Mouse (Mus musculus) CH12.LX (cell line): ENCODE data around the gene Olfr1282. TPM values are rescaled to one million over a fixed set of nuclear protein-coding genes. Genes with fewer than 3 reads are reported as not detected.

ENCODE experiments used
- DNase-seq: peaks from one replicate; pipeline ENCODE4 v3.0.0-alpha.2; 2013; ENCODE audit errors: extremely low read depth
- H3K27ac ChIP-seq: 2 replicates; pipeline ENCODE4 v1.5.1; 2012; ENCODE audit warnings: low read depth, mild to moderate bottlenecking, control low read depth, moderate library complexity; ENCODE audit not compliant: insufficient read depth
- H3K27me3 ChIP-seq: replicated peaks from 2 replicates; pipeline ENCODE3; 2012; ENCODE audit warnings: inconsistent platforms
- H3K36me3 ChIP-seq, 2 experiments: replicated peaks in 1 of 2; 2 replicates each; pipeline versions ENCODE3 to v1.6.1; 2012; ENCODE audit warnings: inconsistent platforms in 1 of 2, low read length in 1 of 2, mild to moderate bottlenecking in 1 of 2, mixed read lengths in 1 of 2, moderate library complexity in 1 of 2; ENCODE audit not compliant: control insufficient read depth in 1 of 2, insufficient read depth in 1 of 2
- H3K4me1 ChIP-seq, 2 experiments: 2 replicates each; pipeline ENCODE4 v1.6.1; 2012; ENCODE audit warnings: inconsistent platforms in 1 of 2, moderate library complexity in 1 of 2; ENCODE audit not compliant: insufficient read depth in 2 of 2, control insufficient read depth in 1 of 2
- H3K4me2 ChIP-seq: 2 replicates; pipeline ENCODE4 v1.6.1; 2012; ENCODE audit warnings: low read depth, mild to moderate bottlenecking, control low read depth; ENCODE audit not compliant: poor library complexity, insufficient read depth, severe bottlenecking
- H3K4me3 ChIP-seq, 3 experiments: fragments of 150-350 bp in 1 of 3; sonication (generic) in 1 of 3; replicated peaks in 1 of 3; 2 replicates each; pipeline versions ENCODE3 to v1.5.1; 2011 to 2012; ENCODE audit warnings: low read depth in 2 of 3, low read length in 2 of 3, mild to moderate bottlenecking in 2 of 3, moderate library complexity in 2 of 3, control low read depth in 1 of 3, improper control_type of control experiment in 1 of 3, inconsistent platforms in 1 of 3, mixed read lengths in 1 of 3; ENCODE audit not compliant: poor library complexity in 1 of 3
- H3K79me2 ChIP-seq: replicated peaks from 2 replicates; pipeline ENCODE4 v1.6.1; 2012; ENCODE audit warnings: mild to moderate bottlenecking, moderate library complexity; ENCODE audit not compliant: control insufficient read depth, poor library complexity, insufficient read depth, severe bottlenecking; ENCODE audit errors: extremely low read depth
- H3K9ac ChIP-seq: 2 replicates; pipeline ENCODE4 v1.6.1; 2012; ENCODE audit warnings: low read depth, mild to moderate bottlenecking, control low read depth, moderate library complexity; ENCODE audit not compliant: insufficient read depth
- H3K9me3 ChIP-seq: replicated peaks from 2 replicates; pipeline ENCODE3; 2012; ENCODE audit warnings: low read length, inconsistent platforms, mixed read lengths
- CHD1 ChIP-seq: IDR thresholded peaks from 2 replicates; pipeline ENCODE4 v1.6.1; 2012; ENCODE audit warnings: low read depth, low read length, improper control_type of control experiment, inconsistent platforms
- E2F4 ChIP-seq: IDR thresholded peaks from 2 replicates; pipeline ENCODE4 v1.6.1; 2011; ENCODE audit warnings: low read depth, low read length, improper control_type of control experiment; ENCODE audit not compliant: insufficient replicate concordance
- ELF1 ChIP-seq: IDR thresholded peaks from 2 replicates; pipeline ENCODE4 v1.6.1; 2014; ENCODE audit warnings: low read depth, mild to moderate bottlenecking, inconsistent platforms, low read length, improper control_type of control experiment
- EP300 ChIP-seq: IDR thresholded peaks from 2 replicates; pipeline ENCODE4 v1.6.1; 2011; ENCODE audit warnings: low read length, improper control_type of control experiment
- ETS1 ChIP-seq: conservative IDR thresholded peaks from 2 replicates; pipeline ENCODE4 v1.6.1; 2012; ENCODE audit warnings: low read depth, mild to moderate bottlenecking, inconsistent platforms, low read length, improper control_type of control experiment, moderate library complexity
- HCFC1 ChIP-seq: IDR thresholded peaks from 2 replicates; pipeline ENCODE4 v1.6.1; 2012; ENCODE audit warnings: low read depth, mild to moderate bottlenecking, inconsistent platforms, low read length, improper control_type of control experiment
- IRF4 ChIP-seq: IDR thresholded peaks from 2 replicates; pipeline ENCODE4 v1.6.1; 2014; ENCODE audit warnings: low read depth, mild to moderate bottlenecking, inconsistent platforms, low read length, improper control_type of control experiment
- JUND ChIP-seq: conservative IDR thresholded peaks from 2 replicates; pipeline ENCODE4 v1.6.1; 2011; ENCODE audit warnings: low read depth, low read length, improper control_type of control experiment
- MAFK ChIP-seq: IDR thresholded peaks from 2 replicates; pipeline ENCODE4 v1.6.1; 2011; ENCODE audit warnings: low read length, improper control_type of control experiment; ENCODE audit not compliant: insufficient replicate concordance
- MAZ ChIP-seq: IDR thresholded peaks from 2 replicates; pipeline ENCODE4 v1.6.1; 2012; ENCODE audit warnings: low read depth, mild to moderate bottlenecking, inconsistent platforms, low read length, improper control_type of control experiment, moderate library complexity
- MEF2A ChIP-seq: IDR thresholded peaks from 2 replicates; pipeline ENCODE4 v1.6.1; 2014; ENCODE audit warnings: low read depth, mild to moderate bottlenecking, inconsistent platforms, low read length, improper control_type of control experiment, borderline replicate concordance
- MXI1 ChIP-seq: IDR thresholded peaks from 2 replicates; pipeline ENCODE4 v1.6.1; 2011; ENCODE audit warnings: mild to moderate bottlenecking, low read depth, low read length, improper control_type of control experiment
- MYC ChIP-seq: IDR thresholded peaks from 2 replicates; pipeline ENCODE4 v1.6.1; 2011; ENCODE audit warnings: low read depth, mild to moderate bottlenecking, improper control_type of control experiment, low read length
- NELFE ChIP-seq: IDR thresholded peaks from 2 replicates; pipeline ENCODE4 v1.6.1; 2011; ENCODE audit warnings: low read depth, low read length, improper control_type of control experiment
- NRF1 ChIP-seq: IDR thresholded peaks from 2 replicates; pipeline ENCODE4 v1.6.1; 2014; ENCODE audit warnings: low read depth, mild to moderate bottlenecking, inconsistent platforms, low read length, improper control_type of control experiment, moderate library complexity
- POLR2A ChIP-seq: IDR thresholded peaks from 2 replicates; pipeline ENCODE4 v1.6.1; 2011; ENCODE audit warnings: low read depth, mild to moderate bottlenecking, improper control_type of control experiment, low read length
- RCOR1 ChIP-seq: conservative IDR thresholded peaks from 2 replicates; pipeline ENCODE4 v1.6.1; 2012; ENCODE audit warnings: low read depth, mild to moderate bottlenecking, inconsistent platforms, low read length, improper control_type of control experiment
- SIN3A ChIP-seq: IDR thresholded peaks from 2 replicates; pipeline ENCODE4 v1.6.1; 2012; ENCODE audit warnings: low read length, improper control_type of control experiment, inconsistent platforms
- SMC3 ChIP-seq: IDR thresholded peaks from 2 replicates; pipeline ENCODE4 v1.6.1; 2011; ENCODE audit warnings: low read depth, low read length, improper control_type of control experiment
- TBP ChIP-seq: conservative IDR thresholded peaks from 2 replicates; pipeline ENCODE4 v1.6.1; 2011; ENCODE audit warnings: low read depth, low read length, improper control_type of control experiment
- ZKSCAN1 ChIP-seq: IDR thresholded peaks from 2 replicates; pipeline ENCODE4 v1.6.1; 2012; ENCODE audit warnings: low read depth, inconsistent platforms, low read length, improper control_type of control experiment, borderline replicate concordance
- ZMIZ1 ChIP-seq: IDR thresholded peaks from 2 replicates; pipeline ENCODE4 v1.6.1; 2012; ENCODE audit warnings: low read depth, mild to moderate bottlenecking, inconsistent platforms, low read length, improper control_type of control experiment
- ZNF384 ChIP-seq: IDR thresholded peaks from 2 replicates; pipeline ENCODE4 v1.6.1; 2012; ENCODE audit warnings: low read depth, low read length, improper control_type of control experiment, inconsistent platforms
- dilution Hi-C: fragments of 300-500 bp; cut with MboI; formaldehyde crosslinking; loops from 2 replicates; pipeline ENCODE4 v1.14.3; 2020; ENCODE audit warnings: low sequenced_read_pairs; ENCODE audit not compliant: extremely low pct_unique_long_range_greater_than_20kb, extremely low pct_ligation_motif_present
- in situ Hi-C: fragments of 300-500 bp; cut with MboI; formaldehyde crosslinking; loops from 3 replicates; pipeline ENCODE4 v1.14.3; 2019; ENCODE audit warnings: low sequenced_read_pairs, low pct_ligation_motif_present, low pct_unique_long_range_greater_than_20kb, mixed read lengths
- polyA plus RNA-seq: library from polyadenylated mRNA; unstranded; fragments of >175 nt; gene quantifications from 2 replicates; pipeline ENCODE4 v1.2.1, GENCODE M21; 2012; ENCODE audit warnings: low read depth; ENCODE audit not compliant: insufficient read length
- total RNA-seq, 2 experiments: library from RNA; depleted of rRNA; stranded (reverse); fragments of 300-350 nt in 1 of 2; fragments of >200 nt in 1 of 2; gene quantifications; 2 replicates each; pipeline ENCODE4 v1.2.3; 2012 to 2014

The Olfr1282 gene
- total RNA-seq (2012; rRNA removed) (not detected in 2 replicates), total RNA-seq (2014; rRNA removed) (not detected in 2 replicates), polyA plus RNA-seq (not detected in 2 replicates)

DNA sequence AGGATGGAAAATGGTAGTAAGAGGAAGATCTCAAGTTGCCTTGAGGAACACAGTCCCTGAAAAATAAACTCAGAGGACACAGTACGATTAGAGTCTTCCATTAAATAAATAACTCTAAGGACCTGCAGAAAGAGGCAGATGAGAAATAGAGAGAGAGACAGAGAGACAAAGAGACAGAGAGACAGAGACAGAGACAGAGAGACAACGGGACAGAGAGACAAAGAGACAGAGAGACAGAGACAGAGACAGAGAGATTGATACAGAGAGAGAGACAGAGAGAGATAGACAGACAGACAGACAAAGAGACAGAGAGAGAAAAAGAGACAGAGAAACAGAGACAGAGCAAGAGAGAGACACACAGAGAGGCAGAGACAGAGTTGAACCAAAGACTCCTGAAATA is at the start of gene Olfr1282:
Gene Olfr1282, minus strand, starts transcription at position 101 of the 400 bp plus-strand sequence.
- H3K4me3 ChIP-seq = no peak within 1 kb of the TSS
- no peaks in the 10 kb centered on the region for H3K79me2 ChIP-seq
- DNase-seq = no peak
- no peak within 1 kb of the TSS for H3K27ac ChIP-seq
- in situ Hi-C loops = no loop called here
- H3K9ac ChIP-seq = no peak within 1 kb of the TSS
- no peaks in the 10 kb centered on the region for H3K4me1 ChIP-seq
- H3K36me3 ChIP-seq = no peaks in the 10 kb centered on the region
- peaks cover 3% of the 10 kb centered on the region for H3K9me3 ChIP-seq
- TF ChIP-seq MEF2A (no peak), HCFC1 (no peak), ZKSCAN1 (no peak), ELF1 (no peak), NELFE (no peak), SMC3 (no peak), TBP (no peak), JUND (no peak), IRF4 (no peak), SIN3A (no peak), ETS1 (no peak), MYC (no peak), EP300 (no peak), POLR2A (no peak), E2F4 (no peak), MAFK (no peak), MAZ (no peak)
- dilution Hi-C loops = no loop called here
- no peak within 1 kb of the TSS for H3K4me2 ChIP-seq
- no peaks in the 10 kb centered on the region for H3K27me3 ChIP-seq

- Histone ChIP-seq H3K4me3 (no peak within 1 kb of the TSS), H3K9me3 (peaks cover 2% of the 10 kb centered on the region), H3K9ac (no peak within 1 kb of the TSS), H3K4me2 (no peak within 1 kb of the TSS), H3K36me3 (no peaks in the 10 kb centered on the region), H3K27ac (no peak within 1 kb of the TSS), H3K79me2 (no peaks in the 10 kb centered on the region), H3K4me1 (no peaks in the 10 kb centered on the region), H3K27me3 (no peaks in the 10 kb centered on the region)
- dilution Hi-C loops (no loop called here), in situ Hi-C loops (no loop called here)
- TF ChIP-seq ETS1 = no peak
- no peak for TF ChIP-seq MAZ
- no peak for TF ChIP-seq MYC
- no peak for TF ChIP-seq MAFK
- no peak for TF ChIP-seq E2F4
- no peak for TF ChIP-seq MXI1
- no peak for TF ChIP-seq RCOR1
- TF ChIP-seq CHD1 = no peak
- no peak for TF ChIP-seq ZNF384
- TF ChIP-seq SMC3 = no peak
- TF ChIP-seq NRF1 = no peak
- no peak for TF ChIP-seq ZMIZ1
- DNase-seq = no peak
Observed at GRCm38 (mm10) chr2:111375222-111375621, 39.3 kb upstream of the Olfr1282 start, which contains the start of gene Olfr1284. TSS of gene Olfr1284 (plus strand) at chr2:111375522.
